Mouse (Mus musculus) G1E (cell line): ENCODE measurements around the gene 4931428L18Rik. TPM values are rescaled to one million over a fixed set of nuclear protein-coding genes. Genes with fewer than 3 reads are reported as not detected.

Source experiments
- ATAC-seq: 2 replicates; pipeline ENCODE4 v1.8.0; 2016; ENCODE audit warnings: mild to moderate bottlenecking; ENCODE audit not compliant: insufficient number of reproducible peaks, poor library complexity, low FRiP score, severe bottlenecking; ENCODE audit errors: extremely low read depth
- DNase-seq: peaks from one replicate; pipeline ENCODE4 v3.0.0; 2012; ENCODE audit warnings: low spot score
- H3K27me3 ChIP-seq: 2 replicates; pipeline ENCODE4 v1.6.1; 2012; ENCODE audit warnings: mild to moderate bottlenecking, low read length, inconsistent platforms; ENCODE audit not compliant: insufficient read depth
- H3K36me3 ChIP-seq: replicated peaks from 2 replicates; pipeline ENCODE3; 2012; ENCODE audit warnings: mild to moderate bottlenecking, inconsistent platforms
- H3K4me1 ChIP-seq: 2 replicates; pipeline ENCODE4 v1.6.1; 2012; ENCODE audit warnings: low read depth, low read length, inconsistent platforms, mixed read lengths; ENCODE audit not compliant: insufficient read depth
- H3K4me3 ChIP-seq: 2 replicates; pipeline ENCODE4 v1.5.1; 2012; ENCODE audit warnings: low read depth, mild to moderate bottlenecking, inconsistent platforms, low read length, moderate library complexity, mixed read lengths
- H3K9me3 ChIP-seq: replicated peaks from 2 replicates; pipeline ENCODE4 v1.6.1; 2012; ENCODE audit warnings: inconsistent platforms
- CTCF ChIP-seq: IDR thresholded peaks from 2 replicates; pipeline ENCODE4 v1.5.1; 2012; ENCODE audit warnings: low read depth, low read length, inconsistent platforms, mixed read lengths
- GATA1 ChIP-seq: IDR thresholded peaks from 2 replicates; pipeline ENCODE4 v1.6.1; 2012; ENCODE audit warnings: borderline replicate concordance, low read length, inconsistent platforms, mixed read lengths
- GATA2 ChIP-seq: IDR thresholded peaks from 2 replicates; pipeline ENCODE4 v1.6.1; 2012; ENCODE audit warnings: low read depth, low read length, inconsistent platforms, borderline replicate concordance
- POLR2AphosphoS5 ChIP-seq: IDR thresholded peaks from 2 replicates; pipeline ENCODE4 v1.6.1; 2012; ENCODE audit warnings: low read depth, low read length, inconsistent platforms; ENCODE audit not compliant: insufficient replicate concordance
- TAL1 ChIP-seq: conservative IDR thresholded peaks from 2 replicates; pipeline ENCODE4 v1.6.1; 2012; ENCODE audit warnings: low read depth, low read length, inconsistent platforms, mixed read lengths
- polyA plus RNA-seq: library from polyadenylated mRNA; stranded (reverse); fragments of >175 nt; gene quantifications from 2 replicates; pipeline ENCODE4 v1.2.3, GENCODE M21; 2012
- total RNA-seq, 2 experiments: library from RNA; stranded (forward) in 1 of 2; stranded (reverse) in 1 of 2; fragments of 200-1000 nt in 1 of 2; fragments of >200 nt in 1 of 2; fragmentation: Nextera tagmentation in 1 of 2; gene quantifications; 2 replicates each; pipeline ENCODE4 v1.2.3; 2014 to 2017

The 4931428L18Rik gene
- total and polyA plus RNA-seq, 3 experiments, result 0.38 TPM; not detected in 2

DNA sequence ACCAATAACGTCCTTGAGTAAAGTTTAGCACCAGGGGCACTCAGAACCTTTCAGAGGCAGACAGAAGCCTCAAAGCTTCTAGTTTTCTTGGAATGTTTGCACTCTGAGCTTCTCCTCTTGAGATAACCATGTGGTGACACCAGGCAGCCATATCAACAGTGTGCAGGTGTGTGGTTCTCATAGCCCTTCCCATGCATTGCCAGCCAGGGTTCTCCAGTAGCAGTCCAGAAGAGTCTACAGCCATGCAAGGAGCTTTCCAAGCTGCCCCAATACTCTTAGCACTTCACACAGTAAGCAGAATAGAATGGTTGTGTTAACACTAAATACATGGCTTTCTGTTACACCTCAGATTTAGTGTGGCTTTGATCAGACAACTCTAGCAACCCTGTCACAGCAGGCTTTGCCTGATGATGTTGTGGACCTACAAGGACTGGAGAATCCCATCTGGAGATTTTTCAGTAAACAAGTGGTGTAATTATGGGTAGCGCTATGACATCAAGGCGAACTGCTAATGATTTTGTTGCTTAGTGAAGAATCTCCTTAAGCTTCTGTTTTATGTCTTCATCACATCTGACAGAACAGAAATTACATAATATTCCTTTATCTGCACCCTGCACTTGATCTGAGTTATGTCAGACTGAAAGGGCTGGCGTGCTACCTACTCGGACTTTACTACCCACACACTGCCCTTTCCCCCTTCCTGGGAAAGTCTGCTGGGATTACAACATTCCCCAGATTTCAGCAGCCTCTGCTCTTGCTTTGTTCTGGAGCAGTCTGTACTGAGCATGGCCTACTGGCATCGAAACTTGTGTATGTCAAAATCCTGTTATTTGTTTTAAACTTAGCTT, 149.7 kb downstream of the 4931428L18Rik start:
- no peaks in the 10 kb centered on the region for H3K27me3 ChIP-seq
- DNase-seq (no peak), ATAC-seq (no peak)

DNA sequence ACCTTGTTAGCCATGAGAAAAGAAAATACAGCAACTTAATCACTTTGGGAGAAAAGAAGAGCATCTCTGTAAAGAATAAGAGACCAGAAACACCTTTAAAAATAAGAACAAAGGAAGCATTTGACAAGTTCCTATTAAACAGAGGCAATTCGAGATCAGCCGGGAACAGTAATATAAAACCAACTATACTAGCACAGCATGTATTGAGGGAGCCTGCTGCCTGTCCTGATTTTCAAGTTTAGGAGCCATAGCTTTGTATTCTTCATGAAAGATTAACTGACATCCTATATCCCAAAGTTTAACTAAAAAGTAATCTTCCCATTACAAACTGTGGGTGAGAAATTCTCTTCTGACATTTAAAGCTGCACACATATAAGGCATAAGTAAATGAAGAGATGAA, 151.3 kb downstream of the 4931428L18Rik start:
- H3K36me3 ChIP-seq, result no peaks in the 10 kb centered on the region
- H3K4me3 ChIP-seq, result no peak overlapping the region
- H3K27me3 ChIP-seq, result no peaks in the 10 kb centered on the region
- ATAC-seq, result no peak
- no peak for DNase-seq
- H3K9me3 ChIP-seq, result no peaks in the 10 kb centered on the region
- H3K4me1 ChIP-seq, result no peaks in the 10 kb centered on the region
- TF ChIP-seq GATA2 (no peak), CTCF (no peak), POLR2AphosphoS5 (no peak), GATA1 (no peak), TAL1 (no peak)

More for the DNA sequence above, 149.7 kb downstream of the 4931428L18Rik start:
- TF ChIP-seq GATA1, result no peak
- TF ChIP-seq GATA2, result no peak
- TF ChIP-seq POLR2AphosphoS5, result no peak
- no peak for TF ChIP-seq TAL1
- TF ChIP-seq CTCF, result no peak
- no peak overlapping the region for H3K4me3 ChIP-seq
- H3K9me3 ChIP-seq, result no peaks in the 10 kb centered on the region
- no peaks in the 10 kb centered on the region for H3K4me1 ChIP-seq
- no peaks in the 10 kb centered on the region for H3K36me3 ChIP-seq

DNA sequence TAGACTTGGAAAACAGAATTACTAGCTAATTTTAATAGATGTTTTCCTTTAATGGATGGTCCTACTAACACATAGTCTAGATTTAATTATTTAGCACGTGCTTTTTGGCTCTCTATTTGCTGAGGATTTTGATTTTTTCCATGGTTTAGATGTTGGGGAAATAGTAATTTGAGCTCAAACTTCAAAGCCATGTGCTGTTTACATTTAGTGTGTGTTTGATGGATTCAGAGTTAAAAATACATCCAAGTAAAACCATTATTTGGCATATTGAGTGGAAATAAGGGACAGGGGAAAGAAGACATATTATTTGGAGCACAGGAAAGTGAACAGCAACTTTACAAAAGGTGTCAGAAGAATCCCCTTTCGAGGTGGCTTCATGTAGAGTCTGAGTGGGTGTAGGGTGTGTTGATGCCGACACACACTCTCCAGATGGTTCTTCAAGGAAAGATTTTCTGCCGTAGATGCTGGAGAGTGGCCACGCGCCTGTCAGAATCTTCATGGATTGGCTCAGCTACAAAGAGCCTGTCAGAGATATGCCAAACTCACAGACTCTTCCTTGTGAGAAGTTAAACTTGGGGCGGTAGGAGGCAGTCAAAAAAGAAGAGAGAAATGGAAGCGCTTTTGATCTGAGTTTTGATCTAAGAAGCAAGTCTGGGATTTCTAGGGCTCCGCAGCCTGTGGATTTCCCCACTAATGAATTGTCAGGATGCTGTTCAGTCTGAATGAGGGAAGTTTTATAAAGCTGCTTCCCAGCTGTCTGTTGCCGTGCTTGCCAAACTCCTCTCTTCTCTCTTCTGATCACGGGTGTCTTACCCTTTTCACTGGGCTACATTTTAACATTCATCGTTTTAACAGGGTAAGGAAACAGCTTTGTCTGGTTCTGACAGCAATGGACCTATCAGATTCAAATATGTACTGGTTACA, 157.4 kb downstream of the 4931428L18Rik start:
- no peak for ATAC-seq

DNA sequence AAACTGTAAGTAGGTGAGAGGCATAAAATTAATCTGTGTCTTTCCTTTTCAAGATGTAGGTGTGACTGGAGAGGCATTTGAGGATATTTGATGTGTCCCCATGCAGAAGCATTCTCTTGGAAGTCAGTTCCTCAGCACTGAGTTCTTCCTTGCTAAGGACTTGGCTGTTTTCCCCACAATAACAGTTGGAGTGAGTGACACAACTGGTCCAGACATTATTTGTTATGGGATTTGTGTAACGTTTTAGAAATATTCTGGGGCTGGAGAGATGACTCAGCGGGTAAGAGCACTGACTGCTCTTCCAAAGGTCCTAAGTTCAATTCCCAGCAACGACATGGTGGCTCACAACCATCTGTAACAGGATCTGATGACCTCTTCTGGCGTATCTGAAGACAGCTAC, 162.7 kb downstream of the 4931428L18Rik start:
- ATAC-seq (no peak), DNase-seq (no peak)
- TF ChIP-seq GATA2 (no peak), POLR2AphosphoS5 (no peak), GATA1 (no peak), TAL1 (no peak), CTCF (no peak)
- Histone ChIP-seq H3K36me3 (no peaks in the 10 kb centered on the region), H3K4me3 (no peak overlapping the region), H3K4me1 (no peaks in the 10 kb centered on the region), H3K27me3 (no peaks in the 10 kb centered on the region; the same call in 1 of the 2 replicates), H3K9me3 (no peaks in the 10 kb centered on the region)

More for the DNA sequence above, 157.4 kb downstream of the 4931428L18Rik start:
- H3K4me1 ChIP-seq, result no peaks in the 10 kb centered on the region
- H3K4me3 ChIP-seq, result no peak overlapping the region
- TF ChIP-seq POLR2AphosphoS5, result no peak
- TF ChIP-seq CTCF, result no peak
- TF ChIP-seq TAL1, result no peak
- TF ChIP-seq GATA1, result no peak
- no peak for TF ChIP-seq GATA2
- H3K36me3 ChIP-seq, result no peaks in the 10 kb centered on the region
- DNase-seq, result no peak
- H3K27me3 ChIP-seq, result no peaks in the 10 kb centered on the region
- no peaks in the 10 kb centered on the region for H3K9me3 ChIP-seq

DNA sequence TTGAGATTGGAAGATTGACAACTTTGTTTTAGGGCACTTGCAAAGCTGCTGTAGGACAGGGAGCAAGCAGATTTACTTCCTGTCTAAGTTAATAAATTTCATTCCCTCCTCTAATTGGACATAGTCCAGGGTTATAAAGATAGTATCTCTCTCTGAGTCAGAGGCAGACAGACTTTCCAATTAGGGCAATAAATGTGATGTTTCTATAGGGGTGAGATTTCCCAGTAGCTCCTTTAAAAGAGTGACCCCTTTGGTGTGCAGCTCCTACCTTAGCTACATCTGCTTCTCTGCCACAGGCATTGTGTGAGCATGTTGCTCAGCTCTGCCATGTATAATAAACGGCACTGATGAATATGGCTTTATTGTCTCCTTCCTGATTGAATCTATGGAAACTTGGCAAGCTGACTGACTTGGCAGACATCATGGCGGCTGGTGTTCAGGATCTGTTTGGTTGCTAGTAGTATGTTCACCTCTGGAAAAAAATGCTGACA, 163.6 kb downstream of the 4931428L18Rik start:
- no peak for ATAC-seq
- H3K27me3 ChIP-seq, result no peaks in the 10 kb centered on the region; the same call in 1 of the 2 replicates
- H3K4me1 ChIP-seq, result no peaks in the 10 kb centered on the region
- H3K9me3 ChIP-seq, result no peaks in the 10 kb centered on the region
- TF ChIP-seq CTCF, result no peak
- no peak for TF ChIP-seq GATA2
- TF ChIP-seq GATA1, result no peak
- H3K36me3 ChIP-seq, result no peaks in the 10 kb centered on the region
- H3K4me3 ChIP-seq, result no peak overlapping the region
- DNase-seq, result no peak

DNA sequence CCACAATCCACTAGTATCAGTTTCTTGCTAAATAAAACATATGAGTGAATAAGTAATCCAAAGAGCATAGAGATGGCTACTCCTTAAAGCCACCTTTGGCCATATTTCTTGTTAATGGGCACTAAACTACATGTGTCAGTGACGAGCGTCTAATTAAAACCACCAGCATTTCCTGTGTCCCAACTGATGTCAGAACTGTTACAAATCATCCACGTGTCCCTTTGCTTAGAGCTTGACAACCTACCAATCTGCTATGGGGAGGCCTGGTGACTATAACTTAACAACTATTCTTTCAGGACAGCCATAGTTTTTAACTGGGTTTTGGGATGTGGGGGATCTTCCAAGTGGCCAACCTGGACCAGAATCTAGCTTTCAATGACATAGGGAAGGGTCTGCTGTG, 164.3 kb downstream of the 4931428L18Rik start:
- H3K27me3 ChIP-seq, result no peaks in the 10 kb centered on the region; the same call in 1 of the 2 replicates
- DNase-seq (no peak), ATAC-seq (no peak)
- no peaks in the 10 kb centered on the region for H3K4me1 ChIP-seq
- TF ChIP-seq GATA2, result no peak
- no peak for TF ChIP-seq POLR2AphosphoS5
- TF ChIP-seq CTCF, result no peak
- no peak for TF ChIP-seq TAL1
- TF ChIP-seq GATA1, result no peak
- H3K9me3 ChIP-seq, result no peaks in the 10 kb centered on the region
- no peaks in the 10 kb centered on the region for H3K36me3 ChIP-seq
- H3K4me3 ChIP-seq, result no peak overlapping the region
